Mouse (Mus musculus): ENCODE measurements around the gene Crybb1. TPM values are rescaled to one million over a fixed set of nuclear protein-coding genes. Genes with fewer than 3 reads are reported as not detected.

Crybb1 gene
- polyA plus RNA-seq, 1 experiment from 2014 or later = 0.40 TPM

GRCm38 (mm10) chr5:112266011-112266777 lies 10.6 kb downstream of the Crybb1 start:
- H3K27me3 ChIP-seq = peaks cover 32% of the 10 kb centered on the region
- no peaks in the 10 kb centered on the region for H3K36me3 ChIP-seq (replicated peaks)
- H3K4me3 ChIP-seq (replicated peaks) = no peak overlapping the region
- H3K4me1 ChIP-seq (replicated peaks) = peaks cover 39% of the 10 kb centered on the region
- H3K9ac ChIP-seq = no peak overlapping the region
- peak overlapping the region; percentile 53 for H3K4me2 ChIP-seq
- H3K27ac ChIP-seq (replicated peaks) = peak overlapping the region; percentile 75
- no peaks in the 10 kb centered on the region for H3K9me3 ChIP-seq (replicated peaks)
- peak; percentile 49 for ATAC-seq (ENCODE audit: insufficient read depth)
- 18% methylated on average over 9 of the region's 9 CpGs for WGBS (ENCODE audit: insufficient replicate concordance)

- WGBS (ENCODE audit: insufficient replicate concordance) = 34% methylated on average over 24 of the region's 24 CpGs
- no peak overlapping the region for H3K27ac ChIP-seq (replicated peaks)
- H3K4me3 ChIP-seq (replicated peaks) = no peak overlapping the region
- peaks cover 37% of the 10 kb centered on the region for H3K27me3 ChIP-seq
- ATAC-seq (ENCODE audit: insufficient read depth) = no peak
- no peaks in the 10 kb centered on the region for H3K36me3 ChIP-seq (replicated peaks)
- H3K9ac ChIP-seq = no peak overlapping the region
- peaks cover 50% of the 10 kb centered on the region for H3K4me1 ChIP-seq (replicated peaks)
- no peak overlapping the region for H3K4me2 ChIP-seq
- H3K9me3 ChIP-seq (replicated peaks) = no peaks in the 10 kb centered on the region
Observed at GRCm38 (mm10) chr5:112270764-112271541, 15.3 kb downstream of the Crybb1 start.

- WGBS (ENCODE audit: insufficient replicate concordance) = 44% methylated on average over 2 of the region's 2 CpGs
- Histone ChIP-seq H3K4me3 (replicated peaks) (no peak overlapping the region), H3K27me3 (peaks cover 35% of the 10 kb centered on the region), H3K9ac (no peak overlapping the region), H3K27ac (replicated peaks) (no peak overlapping the region), H3K4me2 (no peak overlapping the region), H3K4me1 (replicated peaks) (peaks cover 51% of the 10 kb centered on the region), H3K9me3 (replicated peaks) (no peaks in the 10 kb centered on the region), H3K36me3 (replicated peaks) (no peaks in the 10 kb centered on the region)
- ATAC-seq (ENCODE audit: insufficient read depth) = no peak
Observed at GRCm38 (mm10) chr5:112272934-112273333, 17.3 kb downstream of the Crybb1 start.

GRCm38 (mm10) chr5:112273746-112274463 lies 18.3 kb downstream of the Crybb1 start:
- peaks cover 55% of the 10 kb centered on the region for H3K4me1 ChIP-seq (replicated peaks)
- H3K4me2 ChIP-seq = no peak overlapping the region
- H3K27ac ChIP-seq (replicated peaks) = no peak overlapping the region
- H3K27me3 ChIP-seq = peaks cover 25% of the 10 kb centered on the region
- no peak overlapping the region for H3K4me3 ChIP-seq (replicated peaks)
- H3K9ac ChIP-seq = no peak overlapping the region
- no peak for ATAC-seq (ENCODE audit: insufficient read depth)
- WGBS (ENCODE audit: insufficient replicate concordance) = 39% methylated on average over 2 of the region's 2 CpGs
- no peaks in the 10 kb centered on the region for H3K9me3 ChIP-seq (replicated peaks)
- H3K36me3 ChIP-seq (replicated peaks) = no peaks in the 10 kb centered on the region

GRCm38 (mm10) chr5:112275021-112275804 lies 19.6 kb downstream of the Crybb1 start:
- Histone ChIP-seq H3K36me3 (replicated peaks) (no peaks in the 10 kb centered on the region), H3K9ac (no peak overlapping the region), H3K9me3 (replicated peaks) (no peaks in the 10 kb centered on the region), H3K4me1 (replicated peaks) (peaks cover 68% of the 10 kb centered on the region), H3K4me3 (replicated peaks) (peak overlapping the region; percentile 77), H3K27me3 (peaks cover 14% of the 10 kb centered on the region), H3K4me2 (peak overlapping the region; percentile 94), H3K27ac (replicated peaks) (no peak overlapping the region)
- 53% methylated on average over 4 of the region's 4 CpGs for WGBS (ENCODE audit: insufficient replicate concordance)
- no peak for ATAC-seq (ENCODE audit: insufficient read depth)

GRCm38 (mm10) chr5:112276267-112276873 lies 20.8 kb downstream of the Crybb1 start, which contains the start of gene Tpst2:
Gene Tpst2 (plus strand): TSS chr5:112276691.
- H3K4me3 ChIP-seq (replicated peaks) = peak within 1 kb of the TSS; percentile 77
- peak within 1 kb of the TSS; percentile 85 for H3K9ac ChIP-seq
- H3K4me1 ChIP-seq (replicated peaks) = peaks cover 73% of the 10 kb centered on the region
- peak; percentile 91 for ATAC-seq (ENCODE audit: insufficient read depth)
- WGBS (ENCODE audit: insufficient replicate concordance) = under 1% methylated on average over 62 of the region's 62 CpGs
- peak within 1 kb of the TSS; percentile 94 for H3K4me2 ChIP-seq
- H3K9me3 ChIP-seq (replicated peaks) = no peaks in the 10 kb centered on the region
- peaks cover 3% of the 10 kb centered on the region; the same call in 1 of the 2 replicates for H3K27me3 ChIP-seq
- no peaks in the 10 kb centered on the region for H3K36me3 ChIP-seq (replicated peaks)
- peak within 1 kb of the TSS; percentile 84 for H3K27ac ChIP-seq (replicated peaks)

- H3K4me2 ChIP-seq = peak overlapping the region; percentile 94
- H3K9ac ChIP-seq = peak overlapping the region; percentile 85
- peak overlapping the region; percentile 77 for H3K4me3 ChIP-seq (replicated peaks)
- WGBS (ENCODE audit: insufficient replicate concordance) = 0% methylated on average over 24 of the region's 24 CpGs
- no peaks in the 10 kb centered on the region for H3K9me3 ChIP-seq (replicated peaks)
- H3K4me1 ChIP-seq (replicated peaks) = peaks cover 77% of the 10 kb centered on the region
- no peaks in the 10 kb centered on the region for H3K27me3 ChIP-seq
- peak overlapping the region; percentile 84 for H3K27ac ChIP-seq (replicated peaks)
- no peaks in the 10 kb centered on the region for H3K36me3 ChIP-seq (replicated peaks)
- ATAC-seq (ENCODE audit: insufficient read depth) = peak; percentile 14; the same call in 1 of the 2 replicates
Observed at GRCm38 (mm10) chr5:112276907-112277348, 21.3 kb downstream of the Crybb1 start.

GRCm38 (mm10) chr5:112277906-112278470 lies 22.4 kb downstream of the Crybb1 start:
- WGBS (ENCODE audit: insufficient replicate concordance) = 52% methylated on average over 11 of the region's 11 CpGs
- H3K27ac ChIP-seq (replicated peaks) = peak overlapping the region; percentile 84; the same call in 1 of the 2 replicates
- H3K9ac ChIP-seq = peak overlapping the region; percentile 85; the same call in 1 of the 2 replicates
- peak overlapping the region; percentile 94 for H3K4me2 ChIP-seq
- H3K4me3 ChIP-seq (replicated peaks) = peak overlapping the region; percentile 77
- no peak for ATAC-seq (ENCODE audit: insufficient read depth)
- no peaks in the 10 kb centered on the region for H3K36me3 ChIP-seq (replicated peaks)
- no peaks in the 10 kb centered on the region for H3K9me3 ChIP-seq (replicated peaks)
- peaks cover 85% of the 10 kb centered on the region for H3K4me1 ChIP-seq (replicated peaks)
- H3K27me3 ChIP-seq = no peaks in the 10 kb centered on the region

GRCm38 (mm10) chr5:112279181-112280021 lies 23.8 kb downstream of the Crybb1 start:
- H3K4me1 ChIP-seq (replicated peaks) = peaks cover 93% of the 10 kb centered on the region

More at GRCm38 (mm10) chr5:112279181-112280021, 23.8 kb downstream of the Crybb1 start:
- Histone ChIP-seq H3K36me3 (replicated peaks) (no peaks in the 10 kb centered on the region; the same call in 1 of the 2 replicates), H3K4me2 (peak overlapping the region; percentile 94), H3K9ac (0 out of 2 replicates have a peak overlapping the region, but pooled peaks have one; percentile 10), H3K9me3 (replicated peaks) (no peaks in the 10 kb centered on the region), H3K27me3 (no peaks in the 10 kb centered on the region), H3K4me3 (replicated peaks) (no peak overlapping the region), H3K27ac (replicated peaks) (peak overlapping the region; percentile 74)
- 36% methylated on average over 17 of the region's 17 CpGs for WGBS (ENCODE audit: insufficient replicate concordance)
- ATAC-seq (ENCODE audit: insufficient read depth) = no peak

Measured in liver, embryonic 15.5 days (tissue).